Mouse (Mus musculus): ENCODE results near the gene Smpd4. TPM values are rescaled to one million over a fixed set of nuclear protein-coding genes. Genes with fewer than 3 reads are reported as not detected.
A peak's percentile ranks its signal among the peaks of the same experiment; 100 is the strongest.

Smpd4 gene
- polyA plus RNA-seq, 2 experiments = 18.8 to 28.8 TPM

- Histone ChIP-seq H3K9me3 (ENCODE audit: control insufficient read depth, low read length) (no peaks in the 10 kb centered on the region; the same call in 1 of the 2 replicates), H3K4me1 (replicated peaks; ENCODE audit: control insufficient read depth in 2 of 2, insufficient read depth in 2 of 2, low read length in 1 of 2) (no peaks in the 10 kb centered on the region), H3K4me3 (ENCODE audit: insufficient read depth in 1 of 2, low read depth in 2 of 2, low read length in 2 of 2) (no peak overlapping the region), H3K9ac (replicated peaks) (no peak overlapping the region), H3K27ac (no peak overlapping the region), H3K4me2 (ENCODE audit: low read depth) (no peak overlapping the region), H3K27me3 (ENCODE audit: control insufficient read depth, insufficient read depth, low read length) (no peaks in the 10 kb centered on the region), H3K36me3 (replicated peaks; ENCODE audit: control insufficient read depth, insufficient read depth, low read depth) (no peaks in the 10 kb centered on the region)
- TF ChIP-seq EP300 (IDR thresholded peaks at IDR 0.05; ENCODE audit: low read depth) (no peak), CTCF (IDR thresholded peaks at IDR 0.05; ENCODE audit: low read depth) (no peak)
- WGBS (ENCODE audit: insufficient replicate concordance) = 79% methylated on average over 7 of the region's 7 CpGs
- ATAC-seq (ENCODE audit: insufficient read depth) (no peak), DNase-seq (ENCODE audit: low read depth in 3 of 3, low spot score in 3 of 3) (no peak)
These were observed 34.6 kb upstream of the Smpd4 start for GRCm38 (mm10) chr16:17584555-17584954.

- Histone ChIP-seq H3K9ac (replicated peaks) (no peak overlapping the region), H3K36me3 (replicated peaks; ENCODE audit: control insufficient read depth, insufficient read depth, low read depth) (no peaks in the 10 kb centered on the region), H3K4me3 (ENCODE audit: insufficient read depth in 1 of 2, low read depth in 2 of 2, low read length in 2 of 2) (no peak overlapping the region), H3K4me1 (replicated peaks; ENCODE audit: control insufficient read depth in 2 of 2, insufficient read depth in 2 of 2, low read length in 1 of 2) (no peaks in the 10 kb centered on the region), H3K4me2 (ENCODE audit: low read depth) (no peak overlapping the region), H3K27ac (no peak overlapping the region), H3K9me3 (ENCODE audit: control insufficient read depth, low read length) (no peaks in the 10 kb centered on the region; the same call in 1 of the 2 replicates), H3K27me3 (ENCODE audit: control insufficient read depth, insufficient read depth, low read length) (no peaks in the 10 kb centered on the region)
- TF ChIP-seq CTCF (IDR thresholded peaks at IDR 0.05; ENCODE audit: low read depth) (no peak), EP300 (IDR thresholded peaks at IDR 0.05; ENCODE audit: low read depth) (no peak)
- DNase-seq (ENCODE audit: low read depth in 3 of 3, low spot score in 3 of 3) (no peak), ATAC-seq (ENCODE audit: insufficient read depth) (no peak)
- WGBS (ENCODE audit: insufficient replicate concordance) = 55% methylated on average over 2 of the region's 2 CpGs
These were observed 28.4 kb upstream of the Smpd4 start for GRCm38 (mm10) chr16:17590731-17591130.

- Histone ChIP-seq H3K27ac (no peak overlapping the region), H3K36me3 (replicated peaks; ENCODE audit: control insufficient read depth, insufficient read depth, low read depth) (no peaks in the 10 kb centered on the region), H3K9me3 (ENCODE audit: control insufficient read depth, low read length) (no peaks in the 10 kb centered on the region), H3K4me1 (replicated peaks; ENCODE audit: control insufficient read depth in 2 of 2, insufficient read depth in 2 of 2, low read length in 1 of 2) (no peaks in the 10 kb centered on the region), H3K27me3 (ENCODE audit: control insufficient read depth, insufficient read depth, low read length) (no peaks in the 10 kb centered on the region), H3K4me3 (ENCODE audit: insufficient read depth in 1 of 2, low read depth in 2 of 2, low read length in 2 of 2) (no peak overlapping the region), H3K4me2 (ENCODE audit: low read depth) (no peak overlapping the region), H3K9ac (replicated peaks) (no peak overlapping the region)
- WGBS (ENCODE audit: insufficient replicate concordance) = 55% methylated on average over 3 of the region's 3 CpGs
- TF ChIP-seq EP300 (IDR thresholded peaks at IDR 0.05; ENCODE audit: low read depth) (no peak), CTCF (IDR thresholded peaks at IDR 0.05; ENCODE audit: low read depth) (peak; percentile 52)
- DNase-seq (ENCODE audit: low read depth in 3 of 3, low spot score in 3 of 3) (no peak), ATAC-seq (ENCODE audit: insufficient read depth) (no peak)
These were observed 18.1 kb upstream of the Smpd4 start for GRCm38 (mm10) chr16:17600944-17601562.

GRCm38 (mm10) chr16:17604941-17605340 lies 14.2 kb upstream of the Smpd4 start:
- Histone ChIP-seq H3K9ac (replicated peaks) (no peak overlapping the region), H3K36me3 (replicated peaks; ENCODE audit: control insufficient read depth, insufficient read depth, low read depth) (no peaks in the 10 kb centered on the region), H3K27me3 (ENCODE audit: control insufficient read depth, insufficient read depth, low read length) (no peaks in the 10 kb centered on the region), H3K4me2 (ENCODE audit: low read depth) (no peak overlapping the region), H3K9me3 (ENCODE audit: control insufficient read depth, low read length) (no peaks in the 10 kb centered on the region), H3K4me1 (replicated peaks; ENCODE audit: control insufficient read depth in 2 of 2, insufficient read depth in 2 of 2, low read length in 1 of 2) (no peaks in the 10 kb centered on the region), H3K4me3 (ENCODE audit: insufficient read depth in 1 of 2, low read depth in 2 of 2, low read length in 2 of 2) (no peak overlapping the region), H3K27ac (no peak overlapping the region)
- 56% methylated on average over 4 of the region's 4 CpGs for WGBS (ENCODE audit: insufficient replicate concordance)
- ATAC-seq (ENCODE audit: insufficient read depth) = no peak
- DNase-seq (ENCODE audit: low read depth in 3 of 3, low spot score in 3 of 3) = no peak
- no peak for TF ChIP-seq CTCF (IDR thresholded peaks at IDR 0.05; ENCODE audit: low read depth)
- no peak for TF ChIP-seq EP300 (IDR thresholded peaks at IDR 0.05; ENCODE audit: low read depth)

- H3K4me2 ChIP-seq (ENCODE audit: low read depth) = no peak overlapping the region
- H3K27me3 ChIP-seq (ENCODE audit: control insufficient read depth, insufficient read depth, low read length) = no peaks in the 10 kb centered on the region
- H3K36me3 ChIP-seq (replicated peaks; ENCODE audit: control insufficient read depth, insufficient read depth, low read depth) = no peaks in the 10 kb centered on the region
- no peaks in the 10 kb centered on the region for H3K9me3 ChIP-seq (ENCODE audit: control insufficient read depth, low read length)
- no peak overlapping the region for H3K9ac ChIP-seq (replicated peaks)
- no peaks in the 10 kb centered on the region for H3K4me1 ChIP-seq (replicated peaks; ENCODE audit: control insufficient read depth in 2 of 2, insufficient read depth in 2 of 2, low read length in 1 of 2)
- DNase-seq (ENCODE audit: low read depth in 3 of 3, low spot score in 3 of 3) = no peak
- no peak overlapping the region for H3K27ac ChIP-seq
- no peak for TF ChIP-seq EP300 (IDR thresholded peaks at IDR 0.05; ENCODE audit: low read depth)
- TF ChIP-seq CTCF (IDR thresholded peaks at IDR 0.05; ENCODE audit: low read depth) = no peak
- 68% methylated on average over 5 of the region's 5 CpGs for WGBS (ENCODE audit: insufficient replicate concordance)
- no peak overlapping the region for H3K4me3 ChIP-seq (ENCODE audit: insufficient read depth in 1 of 2, low read depth in 2 of 2, low read length in 2 of 2)
- no peak for ATAC-seq (ENCODE audit: insufficient read depth)
These were observed 13.5 kb upstream of the Smpd4 start for GRCm38 (mm10) chr16:17605684-17606083.
